Mouse (Mus musculus): ENCODE data around the gene Nop2. TPM values are rescaled to one million over a fixed set of nuclear protein-coding genes. Genes with fewer than 3 reads are reported as not detected.

Gene Nop2
- polyA plus RNA-seq, 1 experiment from 2014 or later, result 25.0 TPM

GRCm38 (mm10) chr6:125156903-125157614, 25.4 kb downstream of the Nop2 start:
- Histone ChIP-seq H3K36me3 (ENCODE audit: control insufficient read depth, insufficient read depth, low read length) (peaks cover 7% of the 10 kb centered on the region), H3K4me1 (replicated peaks; ENCODE audit: control insufficient read depth, insufficient read depth) (no peaks in the 10 kb centered on the region), H3K27me3 (ENCODE audit: control insufficient read depth, insufficient read depth, low read length) (no peaks in the 10 kb centered on the region), H3K4me3 (ENCODE audit: low read depth, low read length) (no peak overlapping the region), H3K27ac (replicated peaks) (no peak overlapping the region), H3K9ac (ENCODE audit: low read length) (no peak overlapping the region), H3K4me2 (replicated peaks; ENCODE audit: low read depth) (no peak overlapping the region), H3K9me3 (ENCODE audit: control insufficient read depth, low read length) (no peaks in the 10 kb centered on the region)
- TF ChIP-seq CTCF (IDR thresholded peaks at IDR 0.05; ENCODE audit: low read depth) (no peak), EP300 (optimal IDR thresholded peaks at IDR 0.05) (no peak)
- WGBS, result 60% methylated on average over 7 of the region's 7 CpGs
- no peak for ATAC-seq (ENCODE audit: low FRiP score, low TSS enrichment)
- no peak for DNase-seq (ENCODE audit: low spot score)

- no peak overlapping the region for H3K4me3 ChIP-seq (ENCODE audit: low read depth, low read length)
- H3K4me2 ChIP-seq (replicated peaks; ENCODE audit: low read depth), result no peak overlapping the region
- no peak overlapping the region for H3K27ac ChIP-seq (replicated peaks)
- no peaks in the 10 kb centered on the region for H3K9me3 ChIP-seq (ENCODE audit: control insufficient read depth, low read length)
- H3K4me1 ChIP-seq (replicated peaks; ENCODE audit: control insufficient read depth, insufficient read depth), result peaks cover 4% of the 10 kb centered on the region
- no peak overlapping the region for H3K9ac ChIP-seq (ENCODE audit: low read length)
- 76% methylated on average over 15 of the region's 15 CpGs for whole genome bisulfite sequencing
- TF ChIP-seq CTCF (IDR thresholded peaks at IDR 0.05; ENCODE audit: low read depth) (no peak), EP300 (optimal IDR thresholded peaks at IDR 0.05) (no peak)
- H3K27me3 ChIP-seq (ENCODE audit: control insufficient read depth, insufficient read depth, low read length), result no peaks in the 10 kb centered on the region
- ATAC-seq (ENCODE audit: low FRiP score, low TSS enrichment) (no peak), DNase-seq (ENCODE audit: low spot score) (no peak)
- H3K36me3 ChIP-seq (ENCODE audit: control insufficient read depth, insufficient read depth, low read length), result peaks cover 7% of the 10 kb centered on the region
These were observed 27.3 kb downstream of the Nop2 start for GRCm38 (mm10) chr6:125158944-125159492.

GRCm38 (mm10) chr6:125159773-125160557, 28.3 kb downstream of the Nop2 start:
- peaks cover 7% of the 10 kb centered on the region for H3K36me3 ChIP-seq (ENCODE audit: control insufficient read depth, insufficient read depth, low read length)
- no peak for DNase-seq (ENCODE audit: low spot score)
- 72% methylated on average over 7 of the region's 7 CpGs for WGBS
- no peaks in the 10 kb centered on the region for H3K9me3 ChIP-seq (ENCODE audit: control insufficient read depth, low read length)
- no peak overlapping the region for H3K27ac ChIP-seq (replicated peaks)
- H3K4me3 ChIP-seq (ENCODE audit: low read depth, low read length), result no peak overlapping the region
- H3K9ac ChIP-seq (ENCODE audit: low read length), result no peak overlapping the region
- no peak for ATAC-seq (ENCODE audit: low FRiP score, low TSS enrichment)
- no peak overlapping the region for H3K4me2 ChIP-seq (replicated peaks; ENCODE audit: low read depth)
- peaks cover 5% of the 10 kb centered on the region for H3K4me1 ChIP-seq (replicated peaks; ENCODE audit: control insufficient read depth, insufficient read depth)
- TF ChIP-seq EP300 (optimal IDR thresholded peaks at IDR 0.05) (no peak), CTCF (IDR thresholded peaks at IDR 0.05; ENCODE audit: low read depth) (no peak)
- no peaks in the 10 kb centered on the region for H3K27me3 ChIP-seq (ENCODE audit: control insufficient read depth, insufficient read depth, low read length)

DNA sequence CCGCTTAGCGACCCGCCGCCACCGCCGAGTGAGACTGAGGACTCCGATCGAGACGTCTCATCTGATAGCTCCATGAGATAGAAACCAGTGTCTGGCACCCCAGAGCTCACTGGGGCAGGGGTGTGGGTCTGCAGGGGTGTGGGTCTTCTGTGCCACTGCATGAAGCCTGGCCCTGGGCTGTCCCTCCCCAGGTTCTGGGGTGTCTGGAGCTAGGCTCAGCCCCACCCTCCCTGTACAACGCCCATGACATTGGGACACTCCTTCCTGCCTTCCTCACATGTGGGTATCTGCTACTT, 28.8 kb downstream of the Nop2 start:
- Histone ChIP-seq H3K27ac (replicated peaks) (peak overlapping the region; percentile 78; the same call in 1 of the 2 replicates), H3K9me3 (ENCODE audit: control insufficient read depth, low read length) (no peaks in the 10 kb centered on the region), H3K27me3 (ENCODE audit: control insufficient read depth, insufficient read depth, low read length) (no peaks in the 10 kb centered on the region), H3K4me2 (replicated peaks; ENCODE audit: low read depth) (no peak overlapping the region), H3K36me3 (ENCODE audit: control insufficient read depth, insufficient read depth, low read length) (peaks cover 7% of the 10 kb centered on the region), H3K4me3 (ENCODE audit: low read depth, low read length) (no peak overlapping the region), H3K4me1 (replicated peaks; ENCODE audit: control insufficient read depth, insufficient read depth) (peaks cover 5% of the 10 kb centered on the region), H3K9ac (ENCODE audit: low read length) (no peak overlapping the region)
- no peak for TF ChIP-seq CTCF (IDR thresholded peaks at IDR 0.05; ENCODE audit: low read depth)
- no peak for TF ChIP-seq EP300 (optimal IDR thresholded peaks at IDR 0.05)
- ATAC-seq (ENCODE audit: low FRiP score, low TSS enrichment) (no peak), DNase-seq (ENCODE audit: low spot score) (no peak)
- 66% methylated on average over 10 of the region's 10 CpGs for WGBS

GRCm38 (mm10) chr6:125160854-125161760, 29.4 kb downstream of the Nop2 start:
- Histone ChIP-seq H3K4me2 (replicated peaks; ENCODE audit: low read depth) (no peak overlapping the region), H3K27ac (replicated peaks) (peak overlapping the region; percentile 78), H3K9me3 (ENCODE audit: control insufficient read depth, low read length) (no peaks in the 10 kb centered on the region), H3K9ac (ENCODE audit: low read length) (no peak overlapping the region), H3K36me3 (ENCODE audit: control insufficient read depth, insufficient read depth, low read length) (peaks cover 7% of the 10 kb centered on the region), H3K4me3 (ENCODE audit: low read depth, low read length) (no peak overlapping the region), H3K4me1 (replicated peaks; ENCODE audit: control insufficient read depth, insufficient read depth) (peaks cover 5% of the 10 kb centered on the region), H3K27me3 (ENCODE audit: control insufficient read depth, insufficient read depth, low read length) (no peaks in the 10 kb centered on the region)
- DNase-seq (ENCODE audit: low spot score) (peak; percentile 56), ATAC-seq (ENCODE audit: low FRiP score, low TSS enrichment) (no peak)
- TF ChIP-seq EP300 (optimal IDR thresholded peaks at IDR 0.05) (no peak), CTCF (IDR thresholded peaks at IDR 0.05; ENCODE audit: low read depth) (no peak)
- WGBS, result 21% methylated on average over 22 of the region's 22 CpGs

Data from stomach, postnatal 0 days (tissue).